Mouse (Mus musculus) testis, postnatal 14 days (tissue): ENCODE data around the gene Fam78b.

Source experiments
- DNase-seq: peaks from one replicate; pipeline ENCODE4 v3.0.0; 2021; ENCODE audit warnings: low spot score

Fam78b gene

DNA sequence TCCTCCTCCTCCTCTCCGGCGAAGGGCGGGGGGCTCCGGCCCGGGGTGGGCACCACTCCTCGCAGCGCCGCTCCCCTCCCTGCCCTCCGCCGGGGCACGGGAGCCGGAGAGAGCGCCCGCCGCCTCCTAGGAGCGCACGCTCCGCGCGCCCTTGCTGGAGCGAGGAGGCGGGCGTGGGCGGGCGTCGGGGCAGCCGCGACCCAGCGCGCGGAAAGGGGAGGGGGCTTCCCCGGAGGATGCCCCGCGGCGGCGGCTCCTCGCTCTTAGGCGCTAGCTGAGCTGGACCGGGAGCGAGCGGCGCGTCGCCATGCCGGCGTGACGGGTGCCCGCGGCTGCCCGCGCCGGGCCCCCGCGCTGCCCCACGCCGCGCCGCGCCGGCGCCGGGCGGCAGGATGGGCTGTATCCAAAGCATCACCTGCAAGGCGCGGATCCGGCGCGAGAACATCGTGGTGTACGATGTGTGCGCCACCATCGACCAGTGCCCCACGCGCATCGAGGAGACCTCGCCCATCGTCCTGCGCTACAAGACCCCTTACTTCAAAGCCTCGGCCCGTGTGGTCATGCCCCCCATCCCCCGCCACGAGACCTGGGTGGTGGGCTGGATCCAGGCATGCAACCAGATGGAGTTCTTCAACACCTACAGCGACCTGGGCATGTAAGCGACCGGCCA is at the start of gene Fam78b:
Gene Fam78b, plus strand, starts transcription at position 244 of the 670 bp plus-strand sequence.
- DNase-seq, result peak; percentile 11

DNA sequence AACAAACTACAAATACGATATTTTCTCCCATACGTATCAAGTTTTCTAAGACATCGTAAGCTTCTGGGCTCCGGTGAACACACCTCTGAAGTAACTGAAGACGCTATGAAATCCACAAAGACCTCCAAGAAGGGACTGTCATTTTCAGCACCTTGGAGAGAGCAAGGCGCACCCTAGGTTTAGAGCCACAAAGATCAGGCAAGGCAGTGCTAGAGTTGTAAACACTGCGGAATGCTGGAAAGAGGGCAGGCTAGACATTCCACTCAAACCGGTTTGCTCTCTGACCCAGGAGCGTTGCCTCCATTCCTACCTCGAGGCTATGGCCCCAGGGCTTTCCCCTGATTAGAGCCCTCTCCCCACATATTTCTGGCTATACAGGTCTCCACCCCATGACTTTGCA is 36.7 kb upstream of the Fam78b start:
- peak; percentile 21 for DNase-seq

DNA sequence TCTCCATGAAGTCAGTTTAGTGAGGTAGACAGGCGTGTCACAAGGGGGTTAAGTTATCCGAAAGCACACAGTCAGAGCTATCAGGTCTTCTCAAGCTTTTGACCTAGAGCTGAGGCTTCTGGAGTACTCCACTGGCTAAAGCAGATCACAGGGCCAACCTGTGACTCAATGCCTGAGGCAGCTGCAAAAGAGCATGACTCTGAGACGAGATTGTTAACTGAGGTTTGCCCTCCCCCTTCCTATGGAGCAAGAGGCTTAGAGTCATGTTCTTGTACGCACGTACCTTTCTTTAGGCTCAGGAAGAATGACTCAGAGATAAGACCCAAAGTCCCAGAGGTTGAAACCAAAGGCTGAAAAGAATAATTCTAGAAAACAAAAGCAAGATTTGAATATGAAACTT is 32.9 kb upstream of the Fam78b start:
- no peak for DNase-seq

DNA sequence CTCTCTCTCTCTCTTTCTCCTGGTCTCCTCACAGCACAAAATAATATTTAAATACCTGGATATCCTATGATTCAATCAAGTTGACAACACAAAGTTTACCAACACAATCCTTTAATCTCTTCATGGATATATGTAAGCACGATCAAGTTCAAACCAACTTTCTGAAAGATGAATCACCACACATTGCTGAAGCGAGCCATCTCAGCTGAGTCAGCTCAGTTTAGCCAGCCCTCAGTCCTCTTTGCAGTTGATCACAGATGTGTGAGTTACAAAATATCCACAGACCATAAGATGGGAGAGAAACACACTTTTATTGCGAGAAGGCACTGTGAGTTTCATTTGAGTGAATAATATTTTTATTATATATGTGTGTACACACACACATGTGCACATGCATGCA is 27.5 kb upstream of the Fam78b start:
- no peak for DNase-seq

DNA sequence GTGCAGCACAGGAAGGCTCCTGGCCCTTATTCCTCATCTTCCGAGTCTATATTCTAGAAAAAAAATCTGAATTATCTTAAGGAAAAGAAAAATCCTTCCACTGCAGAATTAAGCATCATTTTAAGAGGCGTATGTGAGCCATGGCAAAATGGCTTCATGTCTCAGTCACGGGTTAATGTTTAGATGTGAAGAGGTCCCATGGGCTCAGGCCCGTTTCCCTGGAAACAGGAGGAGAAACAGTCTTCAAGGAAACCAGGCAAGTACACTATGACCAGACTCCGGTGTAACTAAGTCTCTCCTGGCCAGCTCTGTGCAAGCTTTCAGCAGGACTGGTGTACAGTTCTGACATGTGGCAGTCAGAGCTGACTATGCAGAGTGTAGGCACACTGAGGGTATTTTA is 22.6 kb upstream of the Fam78b start:
- no peak for DNase-seq

DNA sequence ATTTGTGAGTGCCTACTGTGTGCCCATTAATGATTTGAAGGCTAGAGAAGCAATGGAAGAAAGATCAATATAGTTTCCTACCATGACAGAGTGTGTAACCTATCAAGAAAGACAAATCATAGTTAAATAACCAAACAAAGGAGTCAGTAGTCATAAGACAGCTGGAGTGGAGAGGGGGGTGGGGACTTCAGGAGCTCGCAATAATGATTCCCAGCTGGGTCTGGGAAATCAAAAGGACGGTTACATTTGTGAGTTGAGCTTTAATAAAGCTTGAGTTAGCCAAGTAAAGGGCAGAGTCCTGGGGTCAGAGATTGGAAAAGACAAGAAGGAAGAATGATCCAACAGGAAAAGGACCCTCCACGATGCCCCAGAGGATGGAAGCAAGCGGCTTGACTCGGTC is 7.0 kb upstream of the Fam78b start:
- no peak for DNase-seq

DNA sequence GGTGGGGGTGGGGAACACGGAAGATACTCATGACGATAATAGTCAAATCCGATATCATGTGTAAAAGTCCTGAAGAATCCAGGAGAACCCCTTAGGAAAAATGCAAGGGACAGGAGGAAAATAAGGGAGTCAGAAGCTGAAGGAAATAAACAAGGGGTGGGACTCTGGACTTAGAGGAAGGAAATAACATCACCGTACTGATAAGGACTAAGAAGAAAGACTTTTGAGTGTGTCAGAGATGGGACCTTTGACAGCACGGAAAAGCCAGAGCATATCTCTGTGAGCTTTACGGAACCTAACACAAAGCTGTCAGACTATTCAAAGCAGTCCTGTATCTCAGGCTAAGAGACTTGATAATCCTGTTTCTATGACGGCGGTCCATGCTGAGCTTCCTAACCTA is 5.0 kb upstream of the Fam78b start:
- DNase-seq, result no peak

DNA sequence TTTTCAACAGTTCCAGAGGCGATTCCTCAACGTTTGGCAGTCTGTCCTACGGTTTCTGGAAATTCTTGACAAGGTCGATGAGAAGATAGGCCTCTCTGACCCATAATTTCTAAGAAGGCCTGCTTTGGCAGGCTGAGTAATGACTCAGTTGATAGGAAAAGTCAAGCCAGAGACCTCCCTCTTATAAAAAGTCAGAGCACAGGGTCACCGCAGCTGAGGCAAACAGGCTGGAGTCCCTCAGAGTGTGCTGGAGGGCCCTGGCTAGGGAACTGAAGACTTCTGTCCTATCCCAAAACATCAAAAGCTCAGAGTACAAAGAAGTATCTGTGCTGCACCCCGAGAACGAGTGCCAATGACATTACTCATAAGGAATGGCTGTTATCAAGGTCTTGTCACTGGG is 4.4 kb upstream of the Fam78b start:
- DNase-seq, result no peak

DNA sequence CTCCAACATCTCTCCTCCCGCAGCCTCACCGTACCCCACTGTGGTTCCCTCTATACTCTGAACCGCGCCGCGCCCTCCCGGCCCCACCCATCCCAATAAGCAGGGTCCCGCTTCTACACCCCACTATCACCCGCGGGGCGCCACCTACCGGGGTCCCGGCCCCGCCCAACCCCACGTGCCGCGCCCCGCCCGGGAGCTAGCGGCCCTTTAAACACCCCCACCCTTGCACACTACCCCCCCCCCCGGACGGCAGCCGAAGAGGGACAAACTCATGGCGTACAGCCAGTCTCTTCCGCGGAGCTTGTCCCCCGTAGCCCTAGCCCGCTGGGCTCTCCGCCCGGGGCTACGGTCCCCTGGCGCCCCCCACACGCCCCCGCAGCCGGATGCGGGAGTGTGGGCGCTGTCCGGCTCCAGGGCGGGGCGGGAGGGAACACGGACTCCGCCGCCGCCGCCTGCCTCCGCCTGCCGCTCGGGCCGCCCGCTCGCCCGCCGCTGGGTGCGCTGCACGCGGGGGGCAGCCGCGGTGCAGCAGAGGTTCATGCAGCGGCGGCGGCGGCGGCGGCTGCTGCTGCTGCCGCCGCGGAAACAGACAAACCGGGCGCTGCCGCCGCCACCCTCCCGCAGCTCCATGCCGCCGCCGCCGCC is 566 bp upstream of the Fam78b start:
- DNase-seq, result peak; percentile 75

DNA sequence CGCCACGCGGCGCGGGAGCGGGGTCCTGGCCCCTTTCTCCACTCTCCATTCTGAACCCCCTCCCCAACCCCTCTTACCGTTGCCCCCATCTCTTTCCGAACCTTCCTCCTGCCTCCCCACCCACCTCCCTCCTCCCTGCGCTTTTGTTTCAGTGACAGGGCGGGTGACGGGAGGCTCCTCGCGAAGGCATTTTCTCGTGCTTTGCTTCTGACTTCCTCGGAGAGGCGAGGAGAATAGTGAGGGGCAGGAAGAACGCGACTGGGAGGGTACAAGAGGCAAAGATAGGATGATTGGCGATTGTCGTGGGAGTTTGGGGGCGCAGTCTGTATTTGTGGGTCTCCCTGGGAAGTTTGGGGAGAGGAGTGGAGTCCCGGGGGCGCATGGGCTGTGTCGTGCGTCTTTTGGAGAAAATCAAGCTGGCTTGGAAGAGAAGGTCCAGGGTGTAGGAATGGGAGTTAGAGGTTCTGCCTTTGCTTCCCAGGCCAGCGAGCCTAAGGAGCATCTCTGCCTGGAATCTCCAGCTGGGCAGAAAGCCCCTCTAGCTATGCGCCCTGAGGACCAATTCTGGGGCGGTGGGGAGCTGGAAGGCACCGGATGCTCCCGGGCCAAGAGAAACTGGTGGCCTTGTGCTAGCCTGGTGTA is 748 bp downstream of the Fam78b start:
- no peak for DNase-seq

DNA sequence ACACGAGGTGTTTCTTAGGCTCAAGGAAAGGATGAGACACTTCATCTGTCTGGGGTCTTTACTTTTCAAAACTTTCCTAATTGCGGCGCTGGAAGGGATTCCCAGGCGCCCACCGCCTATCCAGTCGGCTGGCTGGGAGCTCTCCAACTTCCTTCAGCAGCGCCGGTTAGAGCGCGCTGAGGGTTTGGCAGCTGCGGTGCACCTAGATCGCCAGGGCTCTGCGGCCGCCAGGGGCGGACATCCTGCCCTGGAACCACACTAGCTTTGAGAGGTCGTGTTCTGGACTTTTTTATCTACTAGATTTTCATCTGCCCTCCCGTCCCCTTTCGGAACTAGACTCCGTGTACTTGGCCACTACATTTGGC is 1.3 kb downstream of the Fam78b start:
- DNase-seq, result peak; percentile 22

DNA sequence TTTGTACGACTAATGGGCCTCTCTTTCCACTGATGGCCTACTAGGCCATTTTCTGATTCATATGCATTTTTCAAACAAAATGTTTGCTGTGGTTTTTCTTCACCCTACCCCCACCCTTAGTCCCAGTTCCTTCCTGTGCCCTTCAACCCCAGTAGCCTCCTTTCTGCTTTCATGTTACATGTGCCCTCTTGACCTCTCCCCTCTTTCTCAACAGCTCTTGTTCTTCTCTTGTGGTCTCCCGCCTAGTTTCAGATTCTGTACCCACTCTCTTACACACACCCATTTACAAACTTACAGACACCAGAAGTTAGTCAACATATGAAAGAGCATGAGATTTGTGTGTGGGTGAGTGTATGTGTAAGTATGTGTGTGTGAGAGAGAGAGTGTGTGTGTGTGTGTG is 3.4 kb downstream of the Fam78b start:
- DNase-seq, result no peak

DNA sequence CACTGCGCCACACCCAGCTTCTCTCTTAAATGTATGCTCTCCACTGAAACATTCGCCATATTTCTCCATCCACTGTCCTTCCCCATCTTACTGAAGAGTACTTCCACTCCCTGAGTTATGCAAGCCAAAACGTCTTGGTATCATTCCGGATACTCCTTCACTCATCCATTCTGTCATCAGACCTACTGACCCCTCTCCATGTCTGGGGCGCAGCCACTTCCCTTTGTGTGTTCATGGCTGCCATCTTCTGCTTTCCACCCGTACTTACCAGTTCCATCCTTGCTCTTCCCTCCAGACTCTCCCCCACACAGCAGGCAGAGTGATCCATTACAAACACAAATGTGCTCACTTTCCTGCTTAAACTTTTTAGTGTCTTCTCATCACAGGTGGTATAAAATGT is 6.1 kb downstream of the Fam78b start:
- no peak for DNase-seq

DNA sequence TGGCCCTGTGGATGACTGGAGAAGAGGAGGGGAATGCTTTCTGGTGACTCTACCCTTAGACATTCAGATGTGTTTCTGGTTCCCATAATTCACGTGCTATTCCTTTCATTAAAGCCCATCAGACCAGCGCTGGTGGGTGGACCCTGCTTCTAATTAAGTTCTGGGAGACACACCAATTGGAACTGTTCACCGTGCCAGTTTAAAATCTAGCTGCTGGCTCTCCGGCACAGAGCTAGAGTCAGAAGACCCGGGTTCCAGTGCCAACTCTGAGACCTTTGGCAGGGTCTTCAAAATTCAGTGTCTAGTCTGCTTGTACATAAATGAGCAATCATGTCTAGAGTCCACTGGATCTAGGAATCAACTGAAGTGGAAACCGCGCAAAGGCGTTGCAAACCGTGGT is 9.0 kb downstream of the Fam78b start:
- no peak for DNase-seq

DNA sequence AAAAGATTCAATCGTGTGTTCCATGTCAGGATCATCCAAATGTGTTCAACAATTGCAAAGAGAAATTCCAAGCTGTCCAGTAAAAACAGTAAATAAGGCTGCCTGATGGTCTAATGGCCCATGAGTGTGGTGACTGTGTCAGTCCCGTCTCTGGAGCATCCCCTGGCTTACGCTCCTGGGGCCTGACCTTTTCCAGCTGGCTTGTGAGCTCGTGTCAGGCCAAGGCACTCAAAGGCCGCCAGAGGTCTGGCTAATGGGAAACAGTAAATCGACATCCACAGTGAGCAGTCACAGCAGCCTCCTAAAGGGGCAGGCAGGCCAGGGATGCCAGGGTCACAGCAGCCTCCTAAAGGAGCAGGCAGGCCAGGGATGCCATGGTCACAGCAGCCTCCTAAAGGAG is 10.1 kb downstream of the Fam78b start:
- no peak for DNase-seq

DNA sequence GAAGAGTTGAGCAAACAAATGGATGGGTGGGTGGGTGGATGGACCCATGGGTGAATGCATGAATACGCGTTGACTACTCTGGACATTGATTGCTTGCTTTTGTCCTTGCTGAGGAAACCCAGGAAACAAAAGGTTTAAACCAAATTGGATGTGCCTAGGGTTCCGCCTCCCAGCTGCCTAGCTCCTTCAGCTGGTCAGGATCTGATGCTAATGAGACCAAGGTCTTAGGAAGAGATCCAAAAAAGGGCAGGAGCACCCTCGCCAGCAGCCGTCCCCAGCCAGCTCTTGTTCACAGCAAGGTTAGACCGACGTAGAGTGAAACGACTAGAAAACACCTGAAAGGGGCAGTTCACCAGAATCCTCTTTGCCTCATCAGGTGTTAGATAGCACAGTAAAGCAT is 11.4 kb downstream of the Fam78b start:
- DNase-seq, result no peak

DNA sequence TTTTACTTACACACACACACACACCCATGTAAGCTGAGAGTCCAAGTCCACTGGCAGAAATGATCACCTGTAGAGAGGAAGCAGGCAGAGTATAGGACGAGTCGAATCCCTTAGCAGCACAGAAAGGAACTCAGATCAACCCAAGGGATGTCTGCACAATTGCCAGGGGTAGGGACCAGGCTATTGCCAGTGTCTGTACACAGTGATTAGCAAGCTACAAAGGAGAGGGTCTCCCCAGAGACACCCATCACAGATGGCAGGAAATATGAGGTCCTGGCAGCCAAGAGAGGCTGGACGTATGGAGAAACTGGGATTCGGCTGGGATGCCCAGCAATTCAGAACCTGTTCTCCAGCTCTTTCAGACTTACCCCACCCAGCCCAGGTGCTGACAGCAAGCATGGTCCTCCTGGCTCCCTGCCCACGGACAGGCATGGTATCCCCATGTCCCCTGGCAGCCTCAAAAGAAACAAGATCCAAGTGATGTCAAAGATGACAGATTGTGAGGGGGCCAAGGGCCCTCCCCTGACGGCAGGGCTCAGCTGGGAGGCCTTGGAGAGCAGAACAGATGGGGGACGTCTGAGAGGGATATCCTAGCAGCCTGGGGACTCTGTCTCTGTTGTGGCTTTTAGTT is 12.1 kb downstream of the Fam78b start:
- no peak for DNase-seq

DNA sequence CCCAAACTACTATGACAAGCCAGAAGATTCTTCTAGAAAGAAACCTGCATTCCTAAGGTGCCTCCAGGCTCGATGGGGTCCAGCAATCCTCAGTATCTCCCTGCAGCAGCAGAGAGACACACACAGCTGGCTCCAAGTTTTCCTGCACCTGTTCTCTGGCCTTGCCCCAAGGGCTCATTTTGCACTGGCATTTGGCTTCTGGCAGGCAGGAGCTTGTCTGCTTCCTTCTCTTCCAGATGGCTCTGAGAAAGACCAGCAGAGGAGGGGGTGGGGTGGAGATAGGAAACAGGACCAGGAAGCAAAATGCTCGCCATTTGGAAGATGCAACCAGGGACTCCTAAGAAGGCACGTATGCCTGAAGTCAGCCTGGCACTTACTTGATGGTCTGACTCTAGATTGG is 15.1 kb downstream of the Fam78b start:
- no peak for DNase-seq

DNA sequence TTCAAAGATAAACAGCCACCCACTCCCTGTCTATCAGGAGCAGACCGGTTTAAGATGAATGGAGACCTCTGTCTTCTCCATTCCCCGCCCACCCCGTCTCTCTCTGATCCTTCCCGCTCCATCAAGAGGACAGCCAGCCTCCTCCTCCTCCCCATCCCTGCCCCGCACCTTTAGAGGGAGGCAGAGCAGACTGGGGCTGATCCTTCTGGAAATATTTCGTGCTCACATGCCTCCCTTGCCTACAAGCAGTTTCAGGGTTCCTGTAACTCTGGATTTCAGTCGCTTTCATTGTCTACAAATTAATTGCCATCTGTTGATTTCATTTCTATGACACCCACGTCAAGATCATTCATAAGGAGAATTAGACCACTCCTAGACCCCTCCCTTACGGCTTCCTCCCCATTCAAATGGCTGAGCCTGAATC is 20.8 kb downstream of the Fam78b start:
- DNase-seq, result no peak

DNA sequence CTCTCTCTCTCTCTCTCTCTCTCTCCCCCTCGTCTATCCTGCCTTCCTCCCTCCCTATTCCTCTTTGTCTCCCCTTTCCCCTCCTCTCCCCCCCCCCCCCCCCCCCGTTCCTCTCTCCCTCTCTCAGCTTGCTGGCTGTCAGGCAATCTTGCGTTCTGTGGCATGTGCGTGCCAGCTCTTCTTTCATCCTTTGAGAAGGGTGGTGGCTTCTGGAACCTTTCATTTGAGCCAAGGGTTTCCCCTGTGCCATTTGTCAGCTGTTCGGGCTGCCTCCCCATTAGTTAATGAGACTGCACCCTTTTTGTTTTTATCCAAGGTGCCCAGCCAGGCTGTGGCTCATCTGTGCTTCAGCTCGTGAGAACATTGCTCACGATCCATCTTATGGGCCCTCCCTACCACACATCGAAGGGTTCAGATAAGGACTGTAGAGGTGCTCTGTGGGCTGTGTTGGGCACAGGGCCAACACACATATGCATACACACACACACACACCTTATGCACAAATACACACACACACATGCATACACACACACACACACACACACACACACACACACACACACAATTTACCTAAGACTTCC is 21.4 kb downstream of the Fam78b start:
- DNase-seq, result no peak

DNA sequence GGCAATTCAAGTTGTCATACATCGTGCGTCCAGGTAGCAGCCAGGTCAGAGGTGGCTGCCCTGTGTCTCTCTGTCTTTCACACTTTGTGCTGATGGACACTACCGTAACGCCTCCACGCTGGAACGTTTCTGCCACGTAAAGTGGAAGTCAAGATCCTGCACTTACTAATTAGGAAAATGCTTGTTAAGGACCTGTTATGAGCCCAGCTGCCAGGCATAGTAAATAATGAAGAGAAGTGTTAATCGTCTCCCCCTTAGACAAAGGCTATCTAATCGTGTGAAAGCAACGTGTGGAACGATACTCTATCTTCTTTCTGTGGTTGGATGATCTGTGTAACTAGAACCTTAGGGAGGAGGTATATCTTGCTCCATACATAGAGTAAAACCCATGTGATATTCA is 22.6 kb downstream of the Fam78b start:
- DNase-seq, result no peak

DNA sequence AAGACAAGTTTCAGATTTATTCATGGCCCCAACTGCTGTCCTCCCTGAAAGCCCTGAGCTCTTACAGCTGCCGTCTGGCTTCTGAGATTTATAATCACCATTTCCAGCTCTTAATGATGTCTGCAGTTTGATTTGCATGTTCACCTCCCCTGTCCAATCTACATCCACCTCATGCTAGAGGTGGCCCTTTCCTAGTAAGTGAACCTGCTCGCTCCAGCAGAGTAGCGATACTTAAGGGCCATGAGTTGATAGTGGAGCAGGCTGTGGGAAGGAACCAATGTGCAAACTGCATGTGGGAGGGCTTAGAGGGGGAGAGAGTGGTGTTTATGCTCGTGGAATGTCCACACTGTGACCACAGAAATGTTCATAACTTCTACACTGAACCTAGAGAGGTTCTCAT is 23.7 kb downstream of the Fam78b start:
- no peak for DNase-seq
